Mouse (Mus musculus): ENCODE results near the gene Nell2.

- no peak for TF ChIP-seq CTCF (IDR thresholded peaks at IDR 0.05; ENCODE audit: control insufficient read depth, insufficient read depth, insufficient read length)
- no peak for TF ChIP-seq MYOG (IDR thresholded peaks at IDR 0.05; ENCODE audit: control insufficient read depth, extremely low read depth, insufficient read length)
Measured at GRCm38 (mm10) chr15:95410213-95410843, 118.0 kb downstream of the Nell2 start.
